Mouse (Mus musculus) forebrain, embryonic 12.5 days (tissue): Measurements from ENCODE around the gene Pde4b. TPM values are rescaled to one million over a fixed set of nuclear protein-coding genes. Genes with fewer than 3 reads are reported as not detected.

Source experiments
- ATAC-seq: fragments of 200-750 bp; cut with Nextera tagmentation; 2 replicates; pipeline ENCODE4 v1.8.0; 2017; ENCODE audit warnings: moderate TSS enrichment; ENCODE audit not compliant: low FRiP score
- H3K27ac ChIP-seq: fragments of 300-500 bp; sonication (generic); 2 replicates; pipeline ENCODE4 v1.5.1; 2016; ENCODE audit warnings: mild to moderate bottlenecking
- H3K27me3 ChIP-seq: fragments of 300-500 bp; sonication (generic); 2 replicates; pipeline ENCODE4 v1.6.1; 2016; ENCODE audit warnings: mild to moderate bottlenecking
- H3K36me3 ChIP-seq: fragments of 300-500 bp; sonication (generic); replicated peaks from 2 replicates; pipeline ENCODE4 v1.6.1; 2016; ENCODE audit warnings: mild to moderate bottlenecking
- H3K4me1 ChIP-seq: fragments of 300-500 bp; sonication (generic); 2 replicates; pipeline ENCODE4 v1.6.1; 2016
- H3K4me2 ChIP-seq: fragments of 300-500 bp; sonication (generic); 2 replicates; pipeline ENCODE4 v1.6.1; 2016; ENCODE audit warnings: mild to moderate bottlenecking, moderate library complexity
- H3K4me3 ChIP-seq: fragments of 300-500 bp; sonication (generic); replicated peaks from 2 replicates; pipeline ENCODE4 v1.5.1; 2016; ENCODE audit warnings: mild to moderate bottlenecking
- H3K9ac ChIP-seq: fragments of 300-500 bp; sonication (generic); 2 replicates; pipeline ENCODE4 v1.6.1; 2016; ENCODE audit warnings: mild to moderate bottlenecking
- H3K9me3 ChIP-seq: fragments of 300-500 bp; sonication (generic); 2 replicates; pipeline ENCODE4 v1.6.1; 2016
- WGBS: fragments of 180-500 bp; shearing (Covaris S2); methylation state at CpG from one replicate; pipeline ENCODE4 v1.1.7; 2016; 5-methylcytosine and 5-hydroxymethylcytosine counted together
- polyA plus RNA-seq: library from polyadenylated mRNA; unstranded; fragments of >200 nt; fragmentation: Nextera tagmentation; extraction: Ambion mirVana; gene quantifications from 2 replicates; pipeline ENCODE4 v1.2.1, GENCODE M21; 2016

Gene Pde4b
- polyA plus RNA-seq, 1 experiment from 2014 or later: 7.5 TPM

DNA sequence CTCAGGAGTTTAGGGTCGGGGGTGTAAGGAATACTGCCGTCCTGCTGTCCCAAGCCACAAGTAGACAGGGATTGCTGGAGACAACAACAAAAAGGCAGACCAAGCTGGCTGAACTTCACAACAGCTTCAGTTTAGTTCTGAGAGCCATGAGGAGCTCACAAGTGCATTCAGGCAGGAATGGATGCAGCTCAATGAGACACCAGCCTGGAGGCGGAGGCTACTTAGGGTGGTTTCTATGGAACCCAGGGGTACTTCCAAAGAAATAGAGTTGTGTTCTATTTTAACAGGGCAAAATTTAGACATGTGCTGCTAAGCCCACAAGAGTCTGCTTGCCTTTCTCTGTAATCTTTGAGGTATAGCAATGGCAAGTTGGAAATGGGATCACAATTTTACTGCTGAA lies 336.8 kb downstream of the Pde4b start:
- H3K4me2 ChIP-seq: no peak overlapping the region
- no peaks in the 10 kb centered on the region for H3K27me3 ChIP-seq
- H3K36me3 ChIP-seq: no peaks in the 10 kb centered on the region
- H3K9ac ChIP-seq: no peak overlapping the region
- H3K4me3 ChIP-seq: no peak overlapping the region
- H3K9me3 ChIP-seq: no peaks in the 10 kb centered on the region
- peaks cover 15% of the 10 kb centered on the region for H3K4me1 ChIP-seq
- H3K27ac ChIP-seq: no peak overlapping the region
- ATAC-seq: no peak
- 84% methylated on average over 3 of the region's 3 CpGs for WGBS

DNA sequence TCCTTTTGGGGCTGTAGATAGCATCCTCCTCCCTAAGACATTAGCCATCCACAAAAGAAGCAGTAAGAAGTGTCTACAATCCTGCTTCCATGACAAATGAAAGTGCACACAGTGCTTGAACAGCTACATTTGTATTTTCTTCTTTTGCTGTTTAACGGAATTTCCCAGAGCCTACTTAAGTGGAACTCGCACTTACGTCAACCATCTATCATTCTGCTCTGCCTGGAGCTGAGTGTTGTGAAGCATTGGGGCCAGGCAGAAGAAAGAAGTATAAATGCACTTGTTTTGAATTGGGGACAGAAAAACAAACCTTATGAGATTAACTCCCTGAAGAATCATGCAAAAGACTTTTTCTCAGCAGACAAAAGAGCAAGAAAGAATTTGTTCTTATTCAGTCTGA lies 338.1 kb downstream of the Pde4b start:
- Histone ChIP-seq H3K4me2 (no peak overlapping the region), H3K4me3 (no peak overlapping the region), H3K27me3 (no peaks in the 10 kb centered on the region), H3K9me3 (no peaks in the 10 kb centered on the region), H3K9ac (no peak overlapping the region), H3K36me3 (no peaks in the 10 kb centered on the region), H3K27ac (no peak overlapping the region), H3K4me1 (peaks cover 13% of the 10 kb centered on the region)
- WGBS: 66% methylated on average over 3 of the region's 3 CpGs
- ATAC-seq: no peak

- peaks cover 9% of the 10 kb centered on the region; the same call in 1 of the 2 replicates for H3K4me1 ChIP-seq
- H3K36me3 ChIP-seq: no peaks in the 10 kb centered on the region
- no peaks in the 10 kb centered on the region for H3K9me3 ChIP-seq
- 76% methylated on average over 4 of the region's 4 CpGs for WGBS
- H3K4me3 ChIP-seq: no peak overlapping the region
- H3K4me2 ChIP-seq: no peak overlapping the region
- H3K9ac ChIP-seq: no peak overlapping the region
- ATAC-seq: no peak
- H3K27me3 ChIP-seq: no peaks in the 10 kb centered on the region
- H3K27ac ChIP-seq: no peak overlapping the region
Measured at GRCm38 (mm10) chr4:102429730-102430341, 342.5 kb downstream of the Pde4b start.

GRCm38 (mm10) chr4:102432040-102432782 lies 344.9 kb downstream of the Pde4b start:
- H3K4me2 ChIP-seq: no peak overlapping the region
- 0 out of 2 replicates have a peak overlapping the region, but pooled peaks have one; percentile 42 for H3K27ac ChIP-seq
- no peaks in the 10 kb centered on the region for H3K36me3 ChIP-seq
- WGBS: 47% methylated on average over 9 of the region's 9 CpGs
- no peak overlapping the region for H3K9ac ChIP-seq
- H3K4me3 ChIP-seq: no peak overlapping the region
- no peaks in the 10 kb centered on the region for H3K9me3 ChIP-seq
- no peaks in the 10 kb centered on the region for H3K27me3 ChIP-seq
- ATAC-seq: no peak
- peaks cover 9% of the 10 kb centered on the region; the same call in 1 of the 2 replicates for H3K4me1 ChIP-seq

DNA sequence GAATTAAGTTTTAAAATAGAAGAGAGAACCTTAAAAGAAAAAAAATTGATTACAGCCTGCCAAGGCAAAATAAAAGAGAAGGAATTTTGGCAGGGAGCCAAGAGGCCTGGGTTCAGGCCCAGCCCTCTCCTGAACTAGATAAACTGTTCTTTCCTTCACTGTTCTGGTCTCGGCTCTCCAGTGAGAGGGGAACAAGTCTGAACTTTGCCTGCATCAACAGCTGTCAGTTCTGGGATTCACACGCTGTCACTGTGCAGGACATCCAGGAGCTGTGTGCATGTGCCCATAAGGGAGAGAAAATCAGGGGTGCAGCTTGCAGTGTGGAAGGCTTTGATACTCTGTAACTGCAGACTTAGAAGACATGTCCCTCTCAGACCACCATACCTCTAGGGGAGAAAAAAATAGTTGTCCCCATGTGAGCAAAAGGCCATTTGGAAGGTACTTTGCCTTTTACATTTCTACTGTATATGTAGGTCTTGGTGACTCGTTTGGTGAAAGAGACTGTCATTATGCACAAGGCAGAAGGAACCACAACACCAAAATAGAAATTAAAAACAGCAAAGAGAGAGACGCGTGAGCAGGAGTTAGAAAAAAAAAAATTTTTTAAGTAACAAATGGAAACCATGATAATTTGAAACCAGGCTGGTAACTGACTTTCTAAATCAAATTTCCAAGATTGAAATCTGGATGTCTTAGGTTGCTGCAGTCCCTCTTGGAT lies 352.2 kb downstream of the Pde4b start:
- no peaks in the 10 kb centered on the region for H3K36me3 ChIP-seq
- peak; percentile 49; the same call in 1 of the 2 replicates for ATAC-seq
- peaks cover 8% of the 10 kb centered on the region; the same call in 1 of the 2 replicates for H3K4me1 ChIP-seq
- no peak overlapping the region for H3K9ac ChIP-seq
- no peak overlapping the region for H3K27ac ChIP-seq
- no peak overlapping the region for H3K4me3 ChIP-seq
- 61% methylated on average over 5 of the region's 5 CpGs for WGBS
- no peak overlapping the region for H3K4me2 ChIP-seq
- no peaks in the 10 kb centered on the region for H3K9me3 ChIP-seq
- H3K27me3 ChIP-seq: no peaks in the 10 kb centered on the region

GRCm38 (mm10) chr4:102440119-102440481 lies 352.8 kb downstream of the Pde4b start:
- H3K4me2 ChIP-seq: no peak overlapping the region
- H3K4me3 ChIP-seq: no peak overlapping the region
- peaks cover 8% of the 10 kb centered on the region; the same call in 1 of the 2 replicates for H3K4me1 ChIP-seq
- 69% methylated on average over 4 of the region's 4 CpGs for WGBS
- no peak for ATAC-seq
- no peak overlapping the region for H3K27ac ChIP-seq
- no peaks in the 10 kb centered on the region for H3K9me3 ChIP-seq
- no peaks in the 10 kb centered on the region for H3K36me3 ChIP-seq
- H3K9ac ChIP-seq: no peak overlapping the region
- H3K27me3 ChIP-seq: no peaks in the 10 kb centered on the region

- Histone ChIP-seq H3K4me3 (no peak overlapping the region), H3K9me3 (no peaks in the 10 kb centered on the region), H3K4me2 (no peak overlapping the region), H3K27ac (no peak overlapping the region), H3K27me3 (no peaks in the 10 kb centered on the region), H3K9ac (no peak overlapping the region), H3K36me3 (no peaks in the 10 kb centered on the region), H3K4me1 (peaks cover 8% of the 10 kb centered on the region; the same call in 1 of the 2 replicates)
- ATAC-seq: no peak
- WGBS: 46% methylated on average over 5 of the region's 5 CpGs
Measured at GRCm38 (mm10) chr4:102443533-102443932, 356.2 kb downstream of the Pde4b start.

DNA sequence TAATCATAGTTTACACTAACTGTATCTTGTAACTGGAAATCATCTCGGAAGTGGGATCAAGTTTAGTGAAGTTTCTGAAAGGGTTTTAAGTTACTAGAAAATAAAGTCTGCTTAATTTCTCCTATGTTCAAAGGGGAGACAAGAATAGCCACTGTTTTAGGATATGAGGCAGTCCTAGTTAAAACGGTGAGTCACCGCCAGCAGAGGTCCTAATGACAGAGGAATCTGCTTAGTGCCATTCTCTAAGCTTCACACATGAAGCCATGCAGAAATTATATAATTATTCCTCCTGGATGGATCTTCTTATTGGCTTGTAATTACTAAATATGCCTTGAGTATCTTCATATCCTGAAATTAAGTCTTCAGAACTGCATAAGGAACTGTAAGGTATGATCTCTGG lies 357.2 kb downstream of the Pde4b start:
- H3K4me2 ChIP-seq: no peak overlapping the region
- WGBS: 33% methylated on average over 3 of the region's 3 CpGs
- no peaks in the 10 kb centered on the region for H3K27me3 ChIP-seq
- no peak overlapping the region for H3K4me3 ChIP-seq
- peaks cover 6% of the 10 kb centered on the region; the same call in 1 of the 2 replicates for H3K4me1 ChIP-seq
- no peak overlapping the region for H3K27ac ChIP-seq
- peak; percentile 53; the same call in 1 of the 2 replicates for ATAC-seq
- H3K9me3 ChIP-seq: no peaks in the 10 kb centered on the region
- H3K36me3 ChIP-seq: no peaks in the 10 kb centered on the region
- no peak overlapping the region for H3K9ac ChIP-seq

GRCm38 (mm10) chr4:102446160-102446945 lies 359.0 kb downstream of the Pde4b start:
- WGBS: 84% methylated on average over 8 of the region's 8 CpGs
- no peak for ATAC-seq
- Histone ChIP-seq H3K9me3 (no peaks in the 10 kb centered on the region), H3K9ac (no peak overlapping the region), H3K27ac (no peak overlapping the region), H3K4me1 (peaks cover 4% of the 10 kb centered on the region; the same call in 1 of the 2 replicates), H3K4me2 (no peak overlapping the region), H3K4me3 (no peak overlapping the region), H3K27me3 (no peaks in the 10 kb centered on the region), H3K36me3 (no peaks in the 10 kb centered on the region)

DNA sequence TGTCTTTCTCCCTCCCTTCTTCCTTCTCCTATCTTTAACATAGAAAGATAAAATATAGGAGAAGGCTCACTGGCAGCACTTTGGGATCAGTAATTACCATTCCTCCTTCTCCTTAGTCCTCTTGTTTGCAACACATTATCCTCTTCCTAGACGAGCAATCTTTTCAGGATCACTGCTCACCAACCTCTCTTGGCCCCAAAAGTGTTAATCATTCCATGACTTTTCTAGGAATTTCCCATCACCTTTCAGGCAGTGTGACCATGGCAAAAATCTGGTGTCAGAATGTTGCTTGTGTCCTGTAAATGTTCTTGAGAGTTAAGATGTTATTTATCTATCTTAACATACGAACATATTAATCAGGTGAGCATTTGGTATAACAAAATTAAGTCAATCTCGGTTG lies 369.1 kb downstream of the Pde4b start:
- ATAC-seq: no peak
- no peaks in the 10 kb centered on the region for H3K36me3 ChIP-seq
- H3K9me3 ChIP-seq: no peaks in the 10 kb centered on the region
- no peak overlapping the region for H3K4me3 ChIP-seq
- H3K27me3 ChIP-seq: no peaks in the 10 kb centered on the region
- no peaks in the 10 kb centered on the region for H3K4me1 ChIP-seq
- WGBS: 77% methylated on average over 3 of the region's 3 CpGs
- no peak overlapping the region for H3K4me2 ChIP-seq
- H3K9ac ChIP-seq: no peak overlapping the region
- no peak overlapping the region for H3K27ac ChIP-seq

DNA sequence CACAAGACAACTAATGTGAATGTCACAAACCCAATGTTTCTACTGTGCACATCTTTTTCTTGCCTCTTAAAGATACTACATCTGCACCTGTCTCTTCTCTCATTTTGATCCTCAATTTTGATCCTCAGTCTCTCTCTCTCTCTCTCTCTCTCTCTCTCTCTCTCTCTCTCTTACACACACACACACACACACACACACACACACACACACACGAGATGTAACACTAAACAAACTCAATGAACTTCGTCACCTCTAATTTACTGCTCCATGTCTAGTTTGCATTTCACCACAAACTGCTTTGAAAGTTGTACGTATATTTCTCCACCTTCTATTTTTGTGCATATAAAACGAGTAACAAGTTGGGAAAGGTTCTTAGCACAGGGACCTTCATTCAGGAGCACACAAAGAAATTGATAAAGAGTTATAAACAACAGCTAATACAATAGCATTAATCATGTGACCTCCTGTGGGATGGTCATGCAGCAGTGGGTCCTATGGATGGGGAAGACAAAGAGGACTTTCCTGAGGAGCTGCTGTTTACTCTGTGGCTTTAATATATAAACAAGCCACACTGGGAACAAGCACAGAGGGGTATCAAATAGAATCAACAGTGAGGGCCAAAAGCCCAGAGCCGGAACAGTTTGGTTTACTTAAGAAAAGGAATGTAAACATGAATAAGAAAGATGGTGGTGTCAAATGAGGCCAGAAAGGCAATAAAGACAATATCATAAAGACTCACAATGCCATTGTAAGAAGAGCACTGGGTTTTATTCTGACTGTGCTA lies 372.1 kb downstream of the Pde4b start:
- no peak overlapping the region for H3K4me2 ChIP-seq
- no peaks in the 10 kb centered on the region for H3K9me3 ChIP-seq
- ATAC-seq: no peak
- H3K9ac ChIP-seq: no peak overlapping the region
- no peak overlapping the region for H3K4me3 ChIP-seq
- 76% methylated on average over 5 of the region's 5 CpGs for WGBS
- no peaks in the 10 kb centered on the region for H3K36me3 ChIP-seq
- H3K27me3 ChIP-seq: no peaks in the 10 kb centered on the region
- H3K27ac ChIP-seq: no peak overlapping the region
- H3K4me1 ChIP-seq: no peaks in the 10 kb centered on the region
